Mouse (Mus musculus) lung, embryonic 14.5 days (tissue): ENCODE data around the gene Camkmt. TPM values are rescaled to one million over a fixed set of nuclear protein-coding genes. Genes with fewer than 3 reads are reported as not detected.

Experiments
- ATAC-seq: fragments of 200-750 bp; cut with Nextera tagmentation; 2 replicates; pipeline ENCODE4 v1.8.0; 2017; ENCODE audit warnings: mild to moderate bottlenecking, moderate TSS enrichment, moderate library complexity; ENCODE audit not compliant: insufficient read depth
- DNase-seq: peaks from one replicate; pipeline ENCODE4 v3.0.0-alpha.2; 2015
- H3K27ac ChIP-seq: fragments of 300-500 bp; sonication (generic); 2 replicates; pipeline ENCODE4 v1.5.1; 2014; ENCODE audit warnings: low read depth, mild to moderate bottlenecking, moderate library complexity
- H3K27me3 ChIP-seq: fragments of 300-500 bp; sonication (generic); 2 replicates; pipeline ENCODE4 v1.6.1; 2014; ENCODE audit warnings: low read length, control low read depth; ENCODE audit not compliant: insufficient read depth
- H3K36me3 ChIP-seq: fragments of 300-500 bp; sonication (generic); 2 replicates; pipeline ENCODE4 v1.6.1; 2014; ENCODE audit warnings: control low read depth; ENCODE audit not compliant: insufficient read depth
- H3K4me1 ChIP-seq: fragments of 300-500 bp; sonication (generic); 2 replicates; pipeline ENCODE4 v1.6.1; 2014; ENCODE audit warnings: antibody characterized with exemption, control low read depth; ENCODE audit not compliant: insufficient read depth
- H3K4me2 ChIP-seq: fragments of 300-500 bp; sonication (generic); 2 replicates; pipeline ENCODE4 v1.6.1; 2014; ENCODE audit warnings: mild to moderate bottlenecking
- H3K4me3 ChIP-seq: fragments of 300-500 bp; sonication (generic); 2 replicates; pipeline ENCODE4 v1.5.1; 2014; ENCODE audit warnings: low read depth, low read length
- H3K9ac ChIP-seq: fragments of 300-500 bp; sonication (generic); 2 replicates; pipeline ENCODE4 v1.6.1; 2014
- H3K9me3 ChIP-seq: fragments of 300-500 bp; sonication (generic); 2 replicates; pipeline ENCODE4 v1.6.1; 2016; ENCODE audit warnings: low read depth, low read length, control low read depth
- CTCF ChIP-seq: IDR thresholded peaks from 2 replicates; pipeline ENCODE4 v1.5.1; 2016; ENCODE audit warnings: antibody characterized with exemption, low read depth
- WGBS: fragments of 180-500 bp; shearing (Covaris S2); extraction: QIAGEN DNeasy Blood & Tissue Kit; methylation state at CpG from one replicate; pipeline ENCODE4 v1.1.7; 2014; 5-methylcytosine and 5-hydroxymethylcytosine counted together
- polyA plus RNA-seq: library from polyadenylated mRNA; unstranded; fragments of >200 nt; fragmentation: Nextera tagmentation; extraction: Ambion mirVana; gene quantifications from 2 replicates; pipeline ENCODE4 v1.2.1, GENCODE M21; 2014

The Camkmt gene
- polyA plus RNA-seq, 1 experiment from 2014 or later: 11.7 TPM

DNA sequence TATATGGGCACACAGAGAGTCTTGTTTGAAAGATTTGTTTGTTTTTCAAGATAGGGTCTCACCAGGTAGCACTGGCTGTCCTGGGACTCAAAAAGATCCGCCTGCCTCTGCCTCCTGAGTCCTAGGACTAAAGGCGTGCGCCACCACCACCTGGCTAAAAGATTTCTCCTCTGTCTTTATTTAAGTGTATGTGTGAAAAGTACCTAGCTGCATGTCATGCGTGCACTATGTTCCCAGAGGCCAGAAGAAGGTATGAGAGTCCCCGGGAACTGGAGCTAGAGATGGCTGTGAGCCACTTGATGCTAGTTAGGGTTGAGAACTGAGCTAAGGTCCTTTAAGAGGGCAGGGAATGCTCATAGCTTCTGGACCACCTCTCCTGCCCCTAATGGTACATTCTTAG lies 277.0 kb downstream of the Camkmt start:
- DNase-seq: no peak

DNA sequence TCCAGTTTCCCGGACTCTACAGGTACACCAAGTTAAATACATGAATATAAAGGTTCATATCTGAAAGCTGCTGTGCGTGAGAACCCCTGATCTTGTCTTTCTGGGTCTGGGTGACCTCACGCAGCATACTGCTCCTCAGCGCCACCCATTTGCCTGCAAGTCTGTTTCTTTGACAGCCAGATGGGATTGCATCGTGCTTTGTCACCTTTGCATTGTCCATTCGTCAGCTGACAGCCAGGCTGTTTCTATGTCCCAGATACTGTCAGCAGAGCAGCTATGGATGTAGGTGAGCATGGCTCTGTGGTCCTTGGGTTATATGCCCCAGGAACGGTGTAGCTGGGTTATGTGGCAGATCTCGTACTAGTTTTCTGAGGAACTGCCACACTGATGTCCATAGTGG lies 278.4 kb downstream of the Camkmt start:
- Histone ChIP-seq H3K36me3 (no peaks in the 10 kb centered on the region), H3K9me3 (no peaks in the 10 kb centered on the region), H3K4me1 (no peaks in the 10 kb centered on the region), H3K27me3 (no peaks in the 10 kb centered on the region), H3K4me2 (no peak overlapping the region), H3K27ac (no peak overlapping the region), H3K9ac (no peak overlapping the region), H3K4me3 (no peak overlapping the region)
- ATAC-seq: no peak
- no peak for TF ChIP-seq CTCF
- no peak for DNase-seq
- 63% methylated on average over 8 of the region's 8 CpGs for WGBS

More for the DNA sequence above, 277.0 kb downstream of the Camkmt start:
- no peak for TF ChIP-seq CTCF
- H3K27ac ChIP-seq: no peak overlapping the region
- no peaks in the 10 kb centered on the region for H3K36me3 ChIP-seq
- no peak overlapping the region for H3K9ac ChIP-seq
- no peak for ATAC-seq
- H3K4me3 ChIP-seq: no peak overlapping the region
- H3K4me2 ChIP-seq: no peak overlapping the region
- no peaks in the 10 kb centered on the region for H3K9me3 ChIP-seq
- H3K27me3 ChIP-seq: no peaks in the 10 kb centered on the region
- no peaks in the 10 kb centered on the region for H3K4me1 ChIP-seq
- 90% methylated on average over 5 of the region's 5 CpGs for WGBS

DNA sequence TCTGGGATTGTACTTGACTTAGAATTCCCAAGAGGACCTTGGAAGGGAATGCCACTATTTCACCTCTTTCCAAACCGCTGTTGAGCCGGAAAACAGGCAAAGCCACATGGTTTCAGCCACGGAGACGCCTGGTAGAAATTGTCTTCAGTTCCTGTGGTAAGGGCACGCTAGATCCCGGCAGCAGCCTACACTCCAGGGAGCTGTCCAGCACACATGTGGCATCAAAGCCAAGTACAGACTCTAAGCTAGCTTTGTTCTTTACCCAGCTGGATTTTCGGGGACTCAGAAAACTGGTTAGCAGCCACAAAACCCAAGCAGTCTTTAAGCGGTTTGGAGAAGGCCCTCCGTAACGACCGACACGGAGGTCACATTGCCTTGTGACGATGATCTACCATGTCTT lies 281.7 kb downstream of the Camkmt start:
- ATAC-seq (no peak), DNase-seq (peak; percentile 81)
- Histone ChIP-seq H3K4me1 (no peaks in the 10 kb centered on the region), H3K4me2 (no peak overlapping the region), H3K27me3 (no peaks in the 10 kb centered on the region), H3K36me3 (no peaks in the 10 kb centered on the region), H3K27ac (no peak overlapping the region), H3K4me3 (no peak overlapping the region), H3K9ac (no peak overlapping the region), H3K9me3 (no peaks in the 10 kb centered on the region)
- WGBS: 58% methylated on average over 13 of the region's 13 CpGs
- no peak for TF ChIP-seq CTCF

DNA sequence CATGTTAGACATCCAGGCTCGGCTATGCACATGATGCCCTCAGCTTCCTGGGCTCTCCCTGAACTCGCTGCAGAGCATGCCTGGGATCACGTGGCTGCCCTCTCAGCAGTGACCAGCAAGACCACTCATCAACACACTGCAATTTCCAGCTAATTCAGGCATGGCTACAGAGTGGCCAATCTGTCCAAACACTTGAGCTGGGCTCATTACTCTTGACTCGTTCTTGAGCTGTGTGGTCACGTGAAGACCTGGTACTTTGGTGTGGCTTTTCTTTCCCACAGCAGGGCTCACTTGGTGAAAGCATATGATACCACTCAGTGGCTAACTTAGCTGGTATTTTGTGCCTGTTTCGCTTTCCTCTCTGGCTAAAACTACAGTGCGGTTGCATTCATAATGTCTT lies 282.2 kb downstream of the Camkmt start:
- no peak for TF ChIP-seq CTCF
- no peaks in the 10 kb centered on the region for H3K9me3 ChIP-seq
- H3K27ac ChIP-seq: no peak overlapping the region
- H3K4me3 ChIP-seq: no peak overlapping the region
- no peak overlapping the region for H3K4me2 ChIP-seq
- no peak for ATAC-seq
- no peaks in the 10 kb centered on the region for H3K4me1 ChIP-seq
- no peaks in the 10 kb centered on the region for H3K36me3 ChIP-seq
- WGBS: 70% methylated on average over 7 of the region's 7 CpGs
- DNase-seq: no peak
- H3K9ac ChIP-seq: no peak overlapping the region
- no peaks in the 10 kb centered on the region for H3K27me3 ChIP-seq

DNA sequence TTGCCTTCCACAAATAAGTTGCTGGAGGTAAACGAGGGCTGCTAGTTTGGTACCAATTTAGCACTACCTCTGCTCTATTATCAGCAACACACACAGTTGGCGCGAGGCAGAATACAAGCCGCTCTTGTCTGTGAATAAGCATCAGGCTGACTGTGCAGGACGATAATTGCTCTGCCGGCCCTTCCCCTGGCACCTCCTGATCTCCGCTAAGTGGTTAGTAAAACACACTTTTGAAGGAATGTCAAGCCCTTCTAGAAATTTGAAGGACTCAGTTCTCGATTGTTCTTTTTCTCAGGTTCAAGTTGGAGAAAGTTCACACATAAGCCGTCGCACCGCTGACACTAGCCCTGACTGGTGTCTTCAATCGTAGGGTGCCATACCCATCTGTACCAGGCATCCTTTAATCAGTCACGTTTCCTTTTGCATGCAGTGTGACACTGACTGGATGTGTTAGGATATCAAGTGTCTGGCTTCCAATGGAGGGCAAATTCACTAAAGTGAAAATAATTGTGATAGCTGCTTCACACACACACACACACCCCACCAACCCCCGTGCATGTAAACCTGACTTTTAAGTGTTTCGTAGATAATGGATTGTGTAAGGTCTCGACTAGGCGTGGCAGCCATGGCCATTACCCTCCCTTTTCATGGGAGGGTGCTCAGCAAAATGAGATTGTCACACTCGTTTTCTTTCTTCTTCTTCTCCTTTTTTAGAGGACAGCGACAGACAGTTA lies 283.9 kb downstream of the Camkmt start:
- no peak overlapping the region for H3K27ac ChIP-seq
- H3K4me3 ChIP-seq: no peak overlapping the region
- ATAC-seq (no peak), DNase-seq (no peak)
- no peaks in the 10 kb centered on the region for H3K27me3 ChIP-seq
- WGBS: 63% methylated on average over 19 of the region's 19 CpGs
- H3K4me2 ChIP-seq: no peak overlapping the region
- H3K36me3 ChIP-seq: no peaks in the 10 kb centered on the region
- H3K9me3 ChIP-seq: no peaks in the 10 kb centered on the region
- no peaks in the 10 kb centered on the region for H3K4me1 ChIP-seq
- no peak overlapping the region for H3K9ac ChIP-seq
- no peak for TF ChIP-seq CTCF

DNA sequence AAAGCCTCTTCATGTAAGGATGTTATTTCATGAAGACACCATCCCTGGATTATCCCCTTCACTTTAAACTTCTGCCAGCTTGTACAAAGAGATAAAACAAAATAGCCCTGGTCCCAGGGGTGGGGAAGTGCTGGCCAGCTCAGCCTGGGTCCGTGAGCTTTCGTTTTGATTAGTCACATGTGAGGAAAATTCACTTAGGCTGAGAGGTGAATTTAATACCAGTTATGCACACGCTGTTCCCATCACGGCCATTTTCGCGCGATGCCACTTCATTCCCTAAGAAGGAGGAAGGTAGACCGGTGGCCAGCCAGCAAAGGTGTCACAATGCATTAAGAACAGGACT lies 284.5 kb downstream of the Camkmt start:
- TF ChIP-seq CTCF: no peak
- Histone ChIP-seq H3K4me3 (no peak overlapping the region), H3K9ac (no peak overlapping the region), H3K4me1 (no peaks in the 10 kb centered on the region), H3K9me3 (no peaks in the 10 kb centered on the region), H3K4me2 (no peak overlapping the region), H3K27ac (no peak overlapping the region), H3K36me3 (no peaks in the 10 kb centered on the region), H3K27me3 (no peaks in the 10 kb centered on the region)
- WGBS: 64% methylated on average over 8 of the region's 8 CpGs
- ATAC-seq (no peak), DNase-seq (no peak)

DNA sequence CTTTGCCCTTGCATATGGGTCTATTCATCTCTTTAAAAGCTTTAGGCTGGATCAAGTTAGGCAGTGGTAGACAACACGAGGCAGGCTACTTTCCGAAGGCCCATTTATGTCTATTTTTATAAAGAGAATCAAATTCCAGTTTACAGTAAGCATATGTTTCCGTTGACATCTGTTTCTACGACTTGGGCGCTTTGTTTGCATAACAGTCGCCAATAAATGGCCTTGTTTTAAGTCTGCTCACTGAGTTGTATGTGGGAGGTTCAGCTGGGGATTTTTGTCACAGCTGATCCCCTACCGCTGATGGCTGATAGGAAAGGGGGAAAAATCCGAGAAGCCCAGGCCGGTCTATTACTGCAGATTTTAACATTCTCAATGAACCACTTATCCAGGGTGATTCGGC lies 285.2 kb downstream of the Camkmt start:
- Histone ChIP-seq H3K4me1 (no peaks in the 10 kb centered on the region), H3K27me3 (no peaks in the 10 kb centered on the region), H3K4me3 (no peak overlapping the region), H3K27ac (no peak overlapping the region), H3K4me2 (no peak overlapping the region), H3K9ac (no peak overlapping the region), H3K9me3 (no peaks in the 10 kb centered on the region), H3K36me3 (no peaks in the 10 kb centered on the region)
- TF ChIP-seq CTCF: no peak
- peak; percentile 75 for DNase-seq
- WGBS: 25% methylated on average over 10 of the region's 10 CpGs
- peak; percentile 54; the same call in 1 of the 2 replicates for ATAC-seq
